Mouse (Mus musculus): Measurements from ENCODE around the gene Sgms1. TPM values are rescaled to one million over a fixed set of nuclear protein-coding genes. Genes with fewer than 3 reads are reported as not detected.
"Not testable (repeated sequence)": the region's sequence is repeated elsewhere in the genome, so short reads cannot be mapped to it uniquely, and the experiment has no call there.

Gene Sgms1
- polyA plus RNA-seq, 1 experiment from 2014 or later, result 19.2 TPM

- no peak overlapping the region for H3K9ac ChIP-seq
- ATAC-seq (ENCODE audit: low FRiP score), result no peak
- WGBS, result 48% methylated on average over 2 of the region's 2 CpGs
- H3K4me3 ChIP-seq, result no peak overlapping the region
- H3K27ac ChIP-seq, result no peak overlapping the region
- H3K27me3 ChIP-seq, result no peaks in the 10 kb centered on the region
- no peak overlapping the region for H3K4me2 ChIP-seq (replicated peaks)
- no peaks in the 10 kb centered on the region for H3K9me3 ChIP-seq (replicated peaks)
- peaks cover 7% of the 10 kb centered on the region for H3K4me1 ChIP-seq
- H3K36me3 ChIP-seq, result no peaks in the 10 kb centered on the region
Observed at GRCm38 (mm10) chr19:32328089-32328828, 61.3 kb downstream of the Sgms1 start.

GRCm38 (mm10) chr19:32326621-32327021 lies 62.9 kb downstream of the Sgms1 start:
- whole genome bisulfite sequencing, result 60% methylated on average over 4 of the region's 4 CpGs
- H3K9me3 ChIP-seq (replicated peaks), result no peaks in the 10 kb centered on the region

GRCm38 (mm10) chr19:32326156-32326555 lies 63.4 kb downstream of the Sgms1 start:
- no peak overlapping the region for H3K9ac ChIP-seq
- no peaks in the 10 kb centered on the region for H3K36me3 ChIP-seq
- H3K4me2 ChIP-seq (replicated peaks), result no peak overlapping the region
- peaks cover 15% of the 10 kb centered on the region for H3K4me1 ChIP-seq
- H3K4me3 ChIP-seq, result no peak overlapping the region
- no peak for ATAC-seq (ENCODE audit: low FRiP score)
- H3K9me3 ChIP-seq (replicated peaks), result no peaks in the 10 kb centered on the region
- no peak overlapping the region for H3K27ac ChIP-seq
- WGBS, result 81% methylated on average over 3 of the region's 3 CpGs
- no peaks in the 10 kb centered on the region for H3K27me3 ChIP-seq

More at GRCm38 (mm10) chr19:32326621-32327021, 62.9 kb downstream of the Sgms1 start:
- H3K4me1 ChIP-seq, result peaks cover 15% of the 10 kb centered on the region
- H3K27me3 ChIP-seq, result no peaks in the 10 kb centered on the region
- no peak overlapping the region for H3K27ac ChIP-seq
- H3K4me2 ChIP-seq (replicated peaks), result no peak overlapping the region
- H3K9ac ChIP-seq, result no peak overlapping the region
- no peak for ATAC-seq (ENCODE audit: low FRiP score)
- no peak overlapping the region for H3K4me3 ChIP-seq
- no peaks in the 10 kb centered on the region for H3K36me3 ChIP-seq

- WGBS, result 62% methylated on average over 10 of the region's 10 CpGs
- no peak for ATAC-seq (ENCODE audit: low FRiP score)
- H3K9me3 ChIP-seq (replicated peaks), result no peaks in the 10 kb centered on the region
Observed at GRCm38 (mm10) chr19:32325100-32325768, 64.3 kb downstream of the Sgms1 start.

GRCm38 (mm10) chr19:32324550-32324949 lies 65.0 kb downstream of the Sgms1 start:
- Histone ChIP-seq H3K9me3 (replicated peaks) (no peaks in the 10 kb centered on the region), H3K4me2 (replicated peaks) (no peak overlapping the region), H3K4me3 (no peak overlapping the region), H3K36me3 (no peaks in the 10 kb centered on the region), H3K9ac (no peak overlapping the region), H3K4me1 (peaks cover 15% of the 10 kb centered on the region), H3K27ac (no peak overlapping the region), H3K27me3 (no peaks in the 10 kb centered on the region)
- 81% methylated on average over 1 of the region's 1 CpGs for WGBS
- ATAC-seq (ENCODE audit: low FRiP score), result no peak

More at GRCm38 (mm10) chr19:32325100-32325768, 64.3 kb downstream of the Sgms1 start:
- no peak overlapping the region for H3K9ac ChIP-seq
- H3K4me2 ChIP-seq (replicated peaks), result no peak overlapping the region
- no peaks in the 10 kb centered on the region for H3K36me3 ChIP-seq
- H3K27me3 ChIP-seq, result no peaks in the 10 kb centered on the region
- H3K4me1 ChIP-seq, result peaks cover 15% of the 10 kb centered on the region
- no peak overlapping the region for H3K4me3 ChIP-seq
- no peak overlapping the region for H3K27ac ChIP-seq

- no peak overlapping the region for H3K27ac ChIP-seq
- no peak overlapping the region for H3K9ac ChIP-seq
- no peak overlapping the region for H3K4me2 ChIP-seq (replicated peaks)
- WGBS, result 55% methylated on average over 11 of the region's 11 CpGs
- no peaks in the 10 kb centered on the region for H3K9me3 ChIP-seq (replicated peaks)
- peaks cover 15% of the 10 kb centered on the region for H3K4me1 ChIP-seq
- H3K4me3 ChIP-seq, result no peak overlapping the region
- no peaks in the 10 kb centered on the region for H3K27me3 ChIP-seq
- no peaks in the 10 kb centered on the region for H3K36me3 ChIP-seq
- ATAC-seq (ENCODE audit: low FRiP score), result no peak
Observed at GRCm38 (mm10) chr19:32323070-32323469, 66.4 kb downstream of the Sgms1 start.

- Histone ChIP-seq H3K27me3 (no peaks in the 10 kb centered on the region), H3K4me3 (no peak overlapping the region), H3K4me1 (peaks cover 15% of the 10 kb centered on the region), H3K9ac (no peak overlapping the region), H3K9me3 (replicated peaks) (no peaks in the 10 kb centered on the region), H3K36me3 (no peaks in the 10 kb centered on the region), H3K27ac (no peak overlapping the region), H3K4me2 (replicated peaks) (no peak overlapping the region)
- no peak for ATAC-seq (ENCODE audit: low FRiP score)
- 26% methylated on average over 3 of the region's 3 CpGs for WGBS
Observed at GRCm38 (mm10) chr19:32322429-32323035, 67.0 kb downstream of the Sgms1 start.

- H3K4me2 ChIP-seq (replicated peaks), result no peak overlapping the region
- no peaks in the 10 kb centered on the region for H3K27me3 ChIP-seq
- H3K9ac ChIP-seq, result no peak overlapping the region
- H3K36me3 ChIP-seq, result no peaks in the 10 kb centered on the region
- H3K4me1 ChIP-seq, result peaks cover 15% of the 10 kb centered on the region
- 57% methylated on average over 4 of the region's 4 CpGs for WGBS
- no peak overlapping the region for H3K4me3 ChIP-seq
- H3K27ac ChIP-seq, result no peak overlapping the region
- ATAC-seq (ENCODE audit: low FRiP score), result no peak
- H3K9me3 ChIP-seq (replicated peaks), result no peaks in the 10 kb centered on the region
Observed at GRCm38 (mm10) chr19:32320366-32320666, 69.2 kb downstream of the Sgms1 start.

GRCm38 (mm10) chr19:32319531-32320365 lies 69.8 kb downstream of the Sgms1 start:
- WGBS, result 67% methylated on average over 12 of the region's 12 CpGs
- H3K27me3 ChIP-seq, result no peaks in the 10 kb centered on the region
- peaks cover 11% of the 10 kb centered on the region for H3K4me1 ChIP-seq
- H3K27ac ChIP-seq, result no peak overlapping the region
- H3K4me2 ChIP-seq (replicated peaks), result no peak overlapping the region
- no peak overlapping the region for H3K4me3 ChIP-seq
- H3K9ac ChIP-seq, result no peak overlapping the region
- no peak for ATAC-seq (ENCODE audit: low FRiP score)
- H3K36me3 ChIP-seq, result no peaks in the 10 kb centered on the region
- H3K9me3 ChIP-seq (replicated peaks), result no peaks in the 10 kb centered on the region

GRCm38 (mm10) chr19:32319057-32319456 lies 70.5 kb downstream of the Sgms1 start:
- Histone ChIP-seq H3K9me3 (replicated peaks) (no peaks in the 10 kb centered on the region), H3K4me1 (peaks cover 8% of the 10 kb centered on the region; the same call in 1 of the 2 replicates), H3K4me3 (no peak overlapping the region), H3K4me2 (replicated peaks) (no peak overlapping the region), H3K36me3 (no peaks in the 10 kb centered on the region), H3K27me3 (no peaks in the 10 kb centered on the region), H3K9ac (no peak overlapping the region), H3K27ac (no peak overlapping the region)
- ATAC-seq (ENCODE audit: low FRiP score), result no peak
- 66% methylated on average over 1 of the region's 1 CpGs for WGBS

- H3K4me3 ChIP-seq; H3K36me3 ChIP-seq; ATAC-seq (ENCODE audit: low FRiP score); H3K4me1 ChIP-seq; H3K9ac ChIP-seq; H3K4me2 ChIP-seq (replicated peaks); H3K27ac ChIP-seq; H3K27me3 ChIP-seq; H3K9me3 ChIP-seq (replicated peaks): not testable (repeated sequence)
- 93% methylated on average over 1 of the region's 1 CpGs for WGBS
Observed at GRCm38 (mm10) chr19:32317347-32317746, 72.2 kb downstream of the Sgms1 start.

GRCm38 (mm10) chr19:32313304-32313703 lies 76.2 kb downstream of the Sgms1 start:
- 92% methylated on average over 4 of the region's 4 CpGs for WGBS
- Histone ChIP-seq H3K4me3 (no peak overlapping the region), H3K4me2 (replicated peaks) (no peak overlapping the region), H3K4me1 (no peaks in the 10 kb centered on the region), H3K9me3 (replicated peaks) (no peaks in the 10 kb centered on the region), H3K36me3 (no peaks in the 10 kb centered on the region), H3K9ac (no peak overlapping the region), H3K27ac (no peak overlapping the region), H3K27me3 (no peaks in the 10 kb centered on the region)
- no peak for ATAC-seq (ENCODE audit: low FRiP score)

Data from hindbrain, embryonic 12.5 days (tissue).